Mouse (Mus musculus): ENCODE results near the gene Armc6.

Gene Armc6

DNA sequence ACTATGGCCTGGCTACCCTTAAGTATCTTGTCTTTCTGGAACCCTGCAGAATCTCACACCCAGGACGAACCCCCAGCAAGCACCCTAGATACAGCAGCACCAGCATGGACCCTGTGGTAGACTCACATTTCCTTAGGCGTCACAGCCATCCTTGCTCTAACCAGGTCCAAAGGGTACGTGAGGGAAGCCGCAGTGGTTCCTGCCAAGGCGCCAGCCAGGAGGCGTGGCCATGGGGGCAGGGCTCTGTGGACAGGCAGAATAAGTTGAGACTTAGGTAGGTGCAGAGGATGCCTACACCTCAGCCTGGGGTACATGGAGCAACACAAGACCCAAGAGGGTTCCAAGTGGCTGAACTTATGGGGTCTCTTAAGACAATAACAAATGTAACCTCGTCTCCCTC is 45.6 kb downstream of the Armc6 start:
- no peak for DNase-seq

- DNase-seq = no peak
Observed at GRCm38 (mm10) chr8:70183194-70183593, 51.1 kb downstream of the Armc6 start.

GRCm38 (mm10) chr8:70181903-70182252 is 52.4 kb downstream of the Armc6 start:
- no peak for DNase-seq

GRCm38 (mm10) chr8:70181212-70181902 is 52.9 kb downstream of the Armc6 start:
- no peak for DNase-seq

DNA sequence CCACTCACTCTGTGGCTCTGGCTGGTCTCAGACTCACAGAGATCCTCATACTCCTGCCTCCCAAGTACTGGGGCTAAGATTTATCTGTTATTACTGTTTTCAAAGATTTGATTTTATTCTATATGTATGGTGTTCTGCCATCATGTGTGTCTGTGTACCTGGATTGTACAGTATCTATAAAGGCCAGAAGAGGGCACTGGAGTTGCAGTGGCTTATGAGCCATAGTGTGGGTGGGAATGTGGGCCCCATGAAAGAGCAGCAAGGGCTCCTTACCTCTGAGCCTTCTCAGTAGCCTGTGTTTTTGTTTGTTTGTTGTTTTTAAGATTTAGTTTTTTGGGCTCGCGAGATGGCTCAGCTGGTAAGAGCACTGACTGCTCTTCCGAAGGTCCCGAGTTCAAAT is 55.2 kb downstream of the Armc6 start:
- no peak for DNase-seq

DNA sequence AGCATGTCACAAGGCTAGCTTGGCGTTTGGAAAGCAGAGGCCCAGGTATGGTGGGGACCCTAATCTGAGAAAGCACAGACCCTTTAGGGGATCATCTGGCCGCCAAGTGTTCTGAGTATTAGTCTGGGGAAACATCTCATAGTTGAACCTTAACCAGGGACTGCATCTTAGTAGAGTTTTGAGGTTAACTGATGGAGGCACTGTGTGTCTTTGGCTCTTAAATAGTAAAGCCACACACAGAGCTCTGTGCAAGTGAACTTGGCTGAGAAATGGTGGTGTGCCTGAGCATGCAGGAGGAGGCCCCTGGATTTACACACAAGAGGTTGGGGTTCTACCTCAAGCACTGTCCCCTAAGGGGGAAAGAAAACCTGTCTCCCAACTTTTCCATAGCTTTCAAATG is 56.0 kb downstream of the Armc6 start:
- no peak for DNase-seq

DNA sequence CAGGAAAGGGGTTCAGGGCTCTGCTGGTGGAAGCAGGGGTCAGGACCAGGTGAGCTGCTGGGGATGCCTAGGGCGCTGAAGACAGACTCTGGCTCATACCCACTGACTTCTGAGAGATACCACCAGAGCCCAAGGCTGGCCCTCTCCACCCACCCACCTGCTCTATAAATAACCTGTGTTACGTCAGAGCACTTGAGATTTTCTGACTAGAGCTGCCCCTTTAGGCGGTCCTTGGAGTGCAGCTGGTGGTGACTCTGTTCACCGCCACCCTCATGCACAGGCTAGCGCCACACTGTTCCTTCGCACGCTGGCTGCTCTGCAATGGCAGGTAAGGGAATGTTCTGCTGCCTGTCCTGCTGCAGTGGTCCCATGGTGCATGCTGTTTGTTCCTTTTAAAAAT is 60.2 kb downstream of the Armc6 start:
- DNase-seq = no peak

DNA sequence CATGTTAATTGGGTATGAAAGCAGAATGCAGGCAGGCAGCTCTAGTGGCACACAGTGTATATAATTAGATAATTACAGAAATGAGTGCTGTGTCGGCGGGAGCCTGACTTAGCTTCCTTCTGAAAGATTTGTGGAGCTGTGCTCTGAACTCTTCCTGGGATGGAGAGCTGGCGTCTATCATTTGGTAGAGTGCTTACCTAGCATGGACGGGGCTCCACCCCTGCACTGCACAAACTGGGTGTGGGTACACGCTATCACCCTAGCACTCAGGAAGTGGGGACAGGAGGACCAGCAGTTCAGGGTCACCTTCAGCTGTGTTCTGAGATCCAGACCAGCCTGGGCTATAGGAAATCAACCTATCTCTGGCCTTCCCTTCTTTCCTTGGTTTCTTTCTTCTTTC is 60.9 kb downstream of the Armc6 start:
- DNase-seq = no peak

DNA sequence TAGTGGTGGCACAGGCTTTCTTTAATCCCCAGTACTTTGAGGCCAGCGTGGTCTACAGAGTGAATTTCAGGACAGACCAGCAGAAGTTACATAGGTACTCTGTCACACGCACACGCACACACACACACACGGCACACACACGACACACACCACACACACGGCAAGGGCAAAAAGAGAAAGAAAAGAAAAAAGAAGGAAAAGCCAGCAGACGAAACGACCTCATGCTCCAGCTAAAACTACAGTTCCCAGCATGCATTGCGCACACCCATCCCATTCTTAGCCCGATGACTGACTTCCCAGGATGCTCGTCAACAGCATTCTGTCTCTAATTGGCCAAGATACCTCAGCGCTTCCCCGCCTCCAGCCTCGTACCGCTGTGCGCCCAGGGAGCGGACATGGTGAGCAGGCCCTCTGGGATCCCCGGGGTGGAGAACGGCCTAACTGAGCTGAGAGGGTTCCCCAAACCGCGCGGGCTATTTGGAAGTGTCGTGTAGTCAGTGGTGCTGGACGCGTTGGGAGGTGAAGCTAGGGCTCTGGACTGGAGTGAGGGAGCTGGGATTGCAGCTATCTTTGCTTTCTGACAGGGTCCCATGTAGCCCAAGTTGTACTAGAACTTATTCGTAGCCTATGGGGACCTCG is 62.1 kb downstream of the Armc6 start, which contains the start of gene Tmem161a:
Gene Tmem161a, plus strand, starts transcription at position 314 of the 639 bp plus-strand sequence.
- DNase-seq = peak; percentile 77 to 79

- DNase-seq = no peak
Observed at GRCm38 (mm10) chr8:70171240-70171639, 63.0 kb downstream of the Armc6 start.

- DNase-seq = no peak
Observed at GRCm38 (mm10) chr8:70170748-70171147, 63.5 kb downstream of the Armc6 start.
